Mouse (Mus musculus): ENCODE measurements around the gene Atpaf1. TPM values are rescaled to one million over a fixed set of nuclear protein-coding genes. Genes with fewer than 3 reads are reported as not detected.

The Atpaf1 gene
- polyA plus RNA-seq, 1 experiment from 2014 or later: 48.1 TPM

DNA sequence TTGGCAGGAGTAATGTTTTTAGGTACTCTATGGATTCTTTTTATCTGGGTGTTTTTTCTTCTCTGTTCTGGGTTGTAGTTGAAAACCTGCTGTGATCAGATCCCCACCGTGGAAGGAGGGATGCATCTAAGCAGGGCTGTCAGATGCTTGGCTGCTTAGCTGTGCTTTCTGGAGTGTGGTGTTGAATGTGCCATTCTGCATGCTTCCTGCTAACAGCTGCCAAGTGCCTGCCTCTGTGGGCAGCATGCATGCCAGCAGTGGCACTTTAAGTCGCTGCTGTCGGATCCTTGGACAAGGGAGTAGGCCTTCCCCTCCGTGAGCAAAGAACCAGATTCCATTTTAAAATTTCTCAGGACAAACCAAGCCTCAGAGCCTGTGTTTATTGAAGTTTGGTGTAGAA, 71.0 kb downstream of the Atpaf1 start:
- Histone ChIP-seq H3K4me3 (ENCODE audit: low read depth, low read length) (no peak overlapping the region), H3K9ac (replicated peaks; ENCODE audit: low read depth, low read length) (0 out of 2 replicates have a peak overlapping the region, but pooled peaks have one; percentile 3), H3K27ac (ENCODE audit: low read length) (no peak overlapping the region), H3K4me2 (replicated peaks; ENCODE audit: low read depth, low read length) (no peak overlapping the region), H3K9me3 (ENCODE audit: control insufficient read depth, low read depth, low read length) (no peaks in the 10 kb centered on the region), H3K4me1 (ENCODE audit: control insufficient read depth, insufficient read depth, low read length) (no peaks in the 10 kb centered on the region), H3K36me3 (ENCODE audit: control insufficient read depth, insufficient read depth, low read length) (peaks cover 16% of the 10 kb centered on the region), H3K27me3 (ENCODE audit: control insufficient read depth, insufficient read depth, low read length) (no peaks in the 10 kb centered on the region)
- WGBS: 65% methylated on average over 4 of the region's 4 CpGs
- ATAC-seq (ENCODE audit: insufficient number of reproducible peaks, insufficient read depth, low FRiP score, low read depth): no peak

DNA sequence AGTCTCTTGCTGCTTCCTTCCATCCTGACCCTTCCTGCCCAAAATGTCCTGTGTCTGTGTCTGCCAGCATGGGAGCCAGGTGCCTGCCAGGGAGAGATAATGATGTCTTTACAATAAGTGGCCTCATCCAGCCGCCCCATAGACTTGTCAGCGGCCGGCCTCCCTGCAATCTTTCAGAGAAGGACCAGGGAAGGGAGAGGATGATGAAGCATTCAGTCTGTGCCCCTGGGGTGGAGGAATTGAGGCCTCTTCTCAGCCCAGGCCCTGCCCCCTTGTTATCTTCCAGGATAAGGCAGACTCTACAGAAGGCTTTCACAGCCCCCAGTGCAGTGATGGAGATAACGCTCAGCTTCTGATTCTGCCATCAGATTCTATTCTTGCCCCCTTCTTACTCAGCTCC, 71.7 kb downstream of the Atpaf1 start:
- 75% methylated on average over 4 of the region's 4 CpGs for WGBS
- no peaks in the 10 kb centered on the region for H3K27me3 ChIP-seq (ENCODE audit: control insufficient read depth, insufficient read depth, low read length)
- peaks cover 13% of the 10 kb centered on the region for H3K36me3 ChIP-seq (ENCODE audit: control insufficient read depth, insufficient read depth, low read length)
- H3K9ac ChIP-seq (replicated peaks; ENCODE audit: low read depth, low read length): no peak overlapping the region
- H3K4me2 ChIP-seq (replicated peaks; ENCODE audit: low read depth, low read length): no peak overlapping the region
- H3K27ac ChIP-seq (ENCODE audit: low read length): no peak overlapping the region
- H3K9me3 ChIP-seq (ENCODE audit: control insufficient read depth, low read depth, low read length): no peaks in the 10 kb centered on the region
- no peaks in the 10 kb centered on the region for H3K4me1 ChIP-seq (ENCODE audit: control insufficient read depth, insufficient read depth, low read length)
- no peak overlapping the region for H3K4me3 ChIP-seq (ENCODE audit: low read depth, low read length)
- peak; percentile 49; the same call in 1 of the 2 replicates for ATAC-seq (ENCODE audit: insufficient number of reproducible peaks, insufficient read depth, low FRiP score, low read depth)

GRCm38 (mm10) chr4:115857293-115857883, 72.8 kb downstream of the Atpaf1 start:
- no peaks in the 10 kb centered on the region for H3K4me1 ChIP-seq (ENCODE audit: control insufficient read depth, insufficient read depth, low read length)
- no peak for ATAC-seq (ENCODE audit: insufficient number of reproducible peaks, insufficient read depth, low FRiP score, low read depth)
- no peak overlapping the region for H3K4me3 ChIP-seq (ENCODE audit: low read depth, low read length)
- H3K27ac ChIP-seq (ENCODE audit: low read length): no peak overlapping the region
- WGBS: 80% methylated on average over 9 of the region's 9 CpGs
- H3K27me3 ChIP-seq (ENCODE audit: control insufficient read depth, insufficient read depth, low read length): no peaks in the 10 kb centered on the region
- peaks cover 13% of the 10 kb centered on the region for H3K36me3 ChIP-seq (ENCODE audit: control insufficient read depth, insufficient read depth, low read length)
- H3K9me3 ChIP-seq (ENCODE audit: control insufficient read depth, low read depth, low read length): no peaks in the 10 kb centered on the region
- H3K9ac ChIP-seq (replicated peaks; ENCODE audit: low read depth, low read length): no peak overlapping the region
- no peak overlapping the region for H3K4me2 ChIP-seq (replicated peaks; ENCODE audit: low read depth, low read length)

GRCm38 (mm10) chr4:115863352-115863751, 78.7 kb downstream of the Atpaf1 start:
- Histone ChIP-seq H3K27me3 (ENCODE audit: control insufficient read depth, insufficient read depth, low read length) (no peaks in the 10 kb centered on the region), H3K9me3 (ENCODE audit: control insufficient read depth, low read depth, low read length) (no peaks in the 10 kb centered on the region), H3K4me1 (ENCODE audit: control insufficient read depth, insufficient read depth, low read length) (0 out of 2 replicates have a peak, but pooled peaks cover 3% of the 10 kb centered on the region), H3K4me2 (replicated peaks; ENCODE audit: low read depth, low read length) (no peak overlapping the region), H3K36me3 (ENCODE audit: control insufficient read depth, insufficient read depth, low read length) (peaks cover 6% of the 10 kb centered on the region; the same call in 1 of the 2 replicates), H3K9ac (replicated peaks; ENCODE audit: low read depth, low read length) (no peak overlapping the region), H3K27ac (ENCODE audit: low read length) (no peak overlapping the region), H3K4me3 (ENCODE audit: low read depth, low read length) (no peak overlapping the region)
- no peak for ATAC-seq (ENCODE audit: insufficient number of reproducible peaks, insufficient read depth, low FRiP score, low read depth)
- WGBS: 54% methylated on average over 7 of the region's 7 CpGs

DNA sequence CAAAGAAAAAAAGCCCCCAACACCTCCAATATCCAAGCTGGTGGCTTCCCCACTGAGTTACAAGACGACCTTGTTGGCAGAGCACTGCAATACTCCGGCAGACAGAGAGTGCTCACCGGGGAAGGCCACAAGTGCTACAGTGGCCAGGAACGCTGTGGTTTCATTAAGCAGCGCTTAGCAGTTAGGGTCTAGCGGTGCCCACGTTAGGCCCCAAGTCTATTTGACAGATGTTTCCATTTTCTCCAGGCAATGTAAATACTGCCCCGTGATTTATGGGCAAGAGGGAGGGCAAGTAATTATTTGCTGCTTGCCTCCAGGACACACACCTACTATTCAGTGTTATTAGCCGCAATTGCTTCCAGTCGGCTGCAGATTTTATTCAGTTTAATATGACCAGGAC, 79.3 kb downstream of the Atpaf1 start:
- ATAC-seq (ENCODE audit: insufficient number of reproducible peaks, insufficient read depth, low FRiP score, low read depth): no peak
- H3K9me3 ChIP-seq (ENCODE audit: control insufficient read depth, low read depth, low read length): no peaks in the 10 kb centered on the region
- H3K27ac ChIP-seq (ENCODE audit: low read length): no peak overlapping the region
- peaks cover 6% of the 10 kb centered on the region; the same call in 1 of the 2 replicates for H3K36me3 ChIP-seq (ENCODE audit: control insufficient read depth, insufficient read depth, low read length)
- no peak overlapping the region for H3K9ac ChIP-seq (replicated peaks; ENCODE audit: low read depth, low read length)
- WGBS: 22% methylated on average over 10 of the region's 10 CpGs
- no peak overlapping the region for H3K4me3 ChIP-seq (ENCODE audit: low read depth, low read length)
- no peaks in the 10 kb centered on the region for H3K27me3 ChIP-seq (ENCODE audit: control insufficient read depth, insufficient read depth, low read length)
- H3K4me2 ChIP-seq (replicated peaks; ENCODE audit: low read depth, low read length): no peak overlapping the region
- H3K4me1 ChIP-seq (ENCODE audit: control insufficient read depth, insufficient read depth, low read length): 0 out of 2 replicates have a peak, but pooled peaks cover 3% of the 10 kb centered on the region

Other genes starting within 250 kb of the Atpaf1 start
- gene Cyp4a31, start 221.2 kb upstream of the Atpaf1 start, polyA plus RNA-seq (2014; fragmentation: Nextera tagmentation; extraction: Ambion mirVana): not detected in 2 replicates
- gene Cyp4a32, start 183.8 kb upstream of the Atpaf1 start, polyA plus RNA-seq (2014; fragmentation: Nextera tagmentation; extraction: Ambion mirVana): not detected in 2 replicates
- gene Cyp4b1, start 137.1 kb upstream of the Atpaf1 start, polyA plus RNA-seq (2014; fragmentation: Nextera tagmentation; extraction: Ambion mirVana): 1.0 TPM in 2 replicates
- 54.2 and 55.7 TPM in 2 replicates for gene Efcab14, start 47.1 kb upstream of the Atpaf1 start, polyA plus RNA-seq (2014; fragmentation: Nextera tagmentation; extraction: Ambion mirVana)
- gene Tex38, start 3.8 kb upstream of the Atpaf1 start, polyA plus RNA-seq (2014; fragmentation: Nextera tagmentation; extraction: Ambion mirVana): 0.65 and 1.1 TPM in 2 replicates
- gene Mob3c, start 43.3 kb downstream of the Atpaf1 start, polyA plus RNA-seq (2014; fragmentation: Nextera tagmentation; extraction: Ambion mirVana): 12.1 and 12.8 TPM in 2 replicates
- gene Mknk1, start 54.4 kb downstream of the Atpaf1 start, polyA plus RNA-seq (2014; fragmentation: Nextera tagmentation; extraction: Ambion mirVana): 23.1 and 30.7 TPM in 2 replicates
- not detected in 2 replicates for gene Kncn, start 99.6 kb downstream of the Atpaf1 start, polyA plus RNA-seq (2014; fragmentation: Nextera tagmentation; extraction: Ambion mirVana)
- gene 6430628N08Rik, start 105.9 kb downstream of the Atpaf1 start, polyA plus RNA-seq (2014; fragmentation: Nextera tagmentation; extraction: Ambion mirVana): not detected in 2 replicates
- not detected in 2 replicates for gene Dmbx1, start 155.1 kb downstream of the Atpaf1 start, polyA plus RNA-seq (2014; fragmentation: Nextera tagmentation; extraction: Ambion mirVana)
- 8.3 and 8.5 TPM in 2 replicates for gene Faah, start 233.1 kb downstream of the Atpaf1 start, polyA plus RNA-seq (2014; fragmentation: Nextera tagmentation; extraction: Ambion mirVana)